Mouse (Mus musculus) kidney, embryonic 14.5 days (tissue): Measurements from ENCODE around the gene Dusp3. TPM values are rescaled to one million over a fixed set of nuclear protein-coding genes. Genes with fewer than 3 reads are reported as not detected.
A peak's percentile ranks its signal among the peaks of the same experiment; 100 is the strongest.
"Not testable (repeated sequence)": the region's sequence is repeated elsewhere in the genome, so short reads cannot be mapped to it uniquely, and the experiment has no call there.

Source experiments
- ATAC-seq: fragments of 200-750 bp; cut with Nextera tagmentation; 2 replicates; pipeline ENCODE4 v1.8.0; 2017; ENCODE audit warnings: moderate number of reproducible peaks, mild to moderate bottlenecking, moderate TSS enrichment, moderate library complexity; ENCODE audit not compliant: low FRiP score, low TSS enrichment
- H3K27ac ChIP-seq: fragments of 300-500 bp; sonication (generic); 2 replicates; pipeline ENCODE4 v1.5.1; 2014; ENCODE audit warnings: low read depth, mild to moderate bottlenecking, low read length, moderate library complexity, mixed read lengths
- H3K27me3 ChIP-seq: fragments of 300-500 bp; sonication (generic); 2 replicates; pipeline ENCODE4 v1.6.1; 2014; ENCODE audit warnings: mild to moderate bottlenecking, low read length; ENCODE audit not compliant: control insufficient read depth, insufficient read depth
- H3K36me3 ChIP-seq: fragments of 300-500 bp; sonication (generic); 2 replicates; pipeline ENCODE4 v1.6.1; 2014; ENCODE audit warnings: low read length, mixed read lengths; ENCODE audit not compliant: control insufficient read depth, insufficient read depth
- H3K4me1 ChIP-seq: fragments of 300-500 bp; sonication (generic); 2 replicates; pipeline ENCODE4 v1.6.1; 2014; ENCODE audit warnings: low read length, mixed read lengths; ENCODE audit not compliant: control insufficient read depth, insufficient read depth
- H3K4me2 ChIP-seq: fragments of 300-500 bp; sonication (generic); replicated peaks from 2 replicates; pipeline ENCODE4 v1.6.1; 2014; ENCODE audit warnings: low read depth, mild to moderate bottlenecking, low read length
- H3K4me3 ChIP-seq: fragments of 300-500 bp; sonication (generic); 2 replicates; pipeline ENCODE4 v1.5.1; 2014; ENCODE audit warnings: mild to moderate bottlenecking, low read length
- H3K9ac ChIP-seq: fragments of 300-500 bp; sonication (generic); 2 replicates; pipeline ENCODE4 v1.6.1; 2014; ENCODE audit warnings: low read depth, mild to moderate bottlenecking, low read length, moderate library complexity
- H3K9me3 ChIP-seq: fragments of 300-500 bp; sonication (generic); 2 replicates; pipeline ENCODE4 v1.6.1; 2016; ENCODE audit warnings: low read length; ENCODE audit not compliant: control insufficient read depth
- WGBS: fragments of 180-500 bp; shearing (Covaris S2); extraction: QIAGEN DNeasy Blood & Tissue Kit; methylation state at CpG from one replicate; pipeline ENCODE4 v1.1.7; 2014; 5-methylcytosine and 5-hydroxymethylcytosine counted together
- polyA plus RNA-seq: library from polyadenylated mRNA; unstranded; fragments of >200 nt; fragmentation: Nextera tagmentation; extraction: Ambion mirVana; gene quantifications from 2 replicates; pipeline ENCODE4 v1.2.1, GENCODE M21; 2014

Dusp3 gene
- polyA plus RNA-seq, 1 experiment from 2014 or later = 25.3 TPM

DNA sequence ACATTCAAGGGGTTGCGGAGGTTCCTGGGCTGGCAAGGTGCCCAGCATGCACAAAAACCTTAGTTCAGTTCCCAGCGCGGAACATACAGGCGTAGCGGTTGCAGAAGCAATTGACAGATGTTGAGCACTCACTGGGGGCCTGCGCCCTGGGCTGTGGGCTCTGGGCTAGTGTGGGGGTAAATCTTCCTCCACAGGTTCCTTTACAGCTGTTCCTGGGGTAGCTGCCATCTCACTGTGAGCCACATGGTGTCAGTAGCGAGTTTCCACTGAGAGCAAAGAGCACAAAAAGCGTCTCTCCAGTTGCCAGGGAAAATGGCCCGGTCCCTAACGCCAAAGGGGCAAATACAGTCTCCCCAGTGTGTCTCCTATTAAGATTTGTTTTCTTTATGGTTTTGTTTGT lies 823 bp downstream of the Dusp3 start:
- Histone ChIP-seq H3K4me1 (peaks cover 25% of the 10 kb centered on the region; the same call in 1 of the 2 replicates), H3K36me3 (peaks cover 3% of the 10 kb centered on the region; the same call in 1 of the 2 replicates), H3K4me3 (no peak overlapping the region), H3K9me3 (no peaks in the 10 kb centered on the region), H3K27ac (no peak overlapping the region), H3K9ac (no peak overlapping the region), H3K4me2 (no peak overlapping the region), H3K27me3 (peaks cover 8% of the 10 kb centered on the region; the same call in 1 of the 2 replicates)
- WGBS = 7% methylated on average over 10 of the region's 10 CpGs
- no peak; the same call in 1 of the 2 replicates for ATAC-seq

DNA sequence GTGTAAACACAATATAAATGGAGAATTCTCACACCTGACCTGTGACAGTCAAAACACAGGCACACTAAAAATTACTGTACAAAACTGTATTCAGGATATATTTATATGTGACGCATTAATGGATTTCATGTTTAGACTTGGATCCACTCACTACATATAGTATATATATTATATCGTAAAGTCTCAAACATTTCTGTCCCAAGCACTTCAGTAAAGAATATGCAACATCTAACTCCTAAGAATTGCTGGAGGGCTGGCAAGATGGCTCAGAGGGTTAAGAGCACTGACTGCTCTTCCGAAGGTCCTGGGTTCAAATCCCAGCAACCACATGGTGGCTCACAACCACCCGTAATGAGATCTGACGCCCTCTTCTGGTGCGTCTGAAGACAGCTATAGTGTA lies 1.4 kb downstream of the Dusp3 start:
- H3K27ac ChIP-seq, H3K4me2 ChIP-seq, H3K9ac ChIP-seq, ATAC-seq, H3K9me3 ChIP-seq, H3K27me3 ChIP-seq, H3K4me3 ChIP-seq, H3K36me3 ChIP-seq: not testable (repeated sequence)
- H3K4me1 ChIP-seq = peaks cover 25% of the 10 kb centered on the region; the same call in 1 of the 2 replicates
- WGBS = 55% methylated on average over 6 of the region's 6 CpGs

DNA sequence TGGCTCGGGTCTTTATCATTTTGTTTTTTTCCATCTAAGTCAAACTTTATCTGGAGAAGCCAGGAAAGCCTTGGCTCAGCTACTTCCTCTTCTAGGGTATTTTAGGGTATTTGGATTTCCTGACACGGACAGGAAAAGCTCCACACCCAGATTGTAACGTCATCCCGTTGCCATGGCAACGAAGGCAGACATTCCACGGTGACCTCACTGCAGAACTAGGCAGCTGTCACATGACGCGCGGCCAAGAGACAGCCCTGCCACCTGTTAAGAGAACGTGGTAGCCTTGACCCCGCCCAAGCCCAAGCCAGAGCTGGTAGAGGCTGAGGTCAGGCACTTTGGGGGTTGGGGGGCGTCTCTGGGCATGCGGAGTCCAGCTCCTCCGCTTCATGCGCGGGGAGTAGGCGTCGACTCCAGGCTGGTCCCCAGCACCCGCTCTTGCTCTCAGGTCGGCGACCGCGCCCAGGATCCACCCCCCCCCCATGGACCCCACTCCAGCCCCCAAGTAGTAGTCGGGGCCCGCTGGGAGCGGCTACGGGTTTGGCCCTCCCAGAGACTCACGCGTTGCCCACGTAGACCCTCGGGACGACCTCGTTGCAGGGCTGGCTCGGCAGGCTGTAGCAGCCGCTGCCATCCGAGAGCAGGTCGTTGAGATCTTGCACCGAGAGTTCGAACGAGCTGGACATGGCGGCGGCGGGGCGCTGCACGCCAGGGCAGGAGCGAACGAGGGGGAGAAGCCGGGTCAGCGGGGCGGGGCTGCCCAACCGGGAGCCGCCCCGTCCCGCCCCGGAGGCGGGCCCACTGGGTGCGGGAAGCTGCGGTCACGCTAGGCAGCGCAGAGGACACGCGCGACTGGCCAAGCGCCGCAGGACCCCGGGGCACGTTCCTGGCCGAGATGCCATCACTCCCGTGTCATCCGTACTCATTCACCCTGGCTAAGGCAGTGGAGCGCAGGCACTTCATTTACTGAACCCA lies 2.5 kb downstream of the Dusp3 start, which contains the start of gene Cfap97d1:
Cfap97d1 (plus strand) TSS at position 226 of the 972 bp plus-strand sequence.
- H3K4me3 ChIP-seq = peak within 1 kb of the TSS; percentile 67
- H3K27ac ChIP-seq = peak within 1 kb of the TSS; percentile 82
- H3K9ac ChIP-seq = peak within 1 kb of the TSS; percentile 73
- peak; percentile 86 for ATAC-seq
- WGBS = 2% methylated on average over 66 of the region's 71 CpGs
- H3K4me2 ChIP-seq = peak within 1 kb of the TSS; percentile 97
- no peaks in the 10 kb centered on the region for H3K9me3 ChIP-seq
- H3K36me3 ChIP-seq = peaks cover 3% of the 10 kb centered on the region; the same call in 1 of the 2 replicates
- peaks cover 25% of the 10 kb centered on the region; the same call in 1 of the 2 replicates for H3K4me1 ChIP-seq
- peaks cover 4% of the 10 kb centered on the region; the same call in 1 of the 2 replicates for H3K27me3 ChIP-seq

DNA sequence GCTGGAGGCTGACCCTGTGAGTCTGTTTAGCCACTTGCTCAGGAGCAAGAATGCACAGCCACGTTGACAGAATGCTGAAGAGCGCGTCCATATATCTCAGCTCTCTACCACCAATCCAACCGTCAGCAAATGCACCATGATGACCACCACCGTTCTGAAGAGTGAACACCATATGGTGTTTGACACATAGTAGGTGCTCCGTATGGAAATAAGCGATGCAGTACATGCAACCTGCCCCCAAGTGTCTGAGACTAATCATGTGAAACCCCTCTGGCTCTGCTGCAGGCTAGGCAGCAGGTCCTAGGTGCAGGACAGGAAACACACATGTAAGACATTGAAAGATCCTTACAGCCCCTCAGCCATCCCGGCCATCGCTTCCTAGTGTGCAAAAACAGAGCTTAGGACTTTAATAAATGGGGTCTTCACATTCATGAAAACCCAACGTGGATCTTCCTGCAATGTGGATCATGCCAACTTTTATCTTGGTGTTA lies 3.3 kb downstream of the Dusp3 start:
- peak overlapping the region; percentile 97 for H3K4me2 ChIP-seq
- H3K4me3 ChIP-seq = peak overlapping the region; percentile 12
- H3K36me3 ChIP-seq = peaks cover 3% of the 10 kb centered on the region; the same call in 1 of the 2 replicates
- 66% methylated on average over 10 of the region's 10 CpGs for WGBS
- H3K9ac ChIP-seq = no peak overlapping the region
- H3K27me3 ChIP-seq = peaks cover 4% of the 10 kb centered on the region; the same call in 1 of the 2 replicates
- H3K27ac ChIP-seq = peak overlapping the region; percentile 10
- no peaks in the 10 kb centered on the region for H3K9me3 ChIP-seq
- peaks cover 25% of the 10 kb centered on the region; the same call in 1 of the 2 replicates for H3K4me1 ChIP-seq
- no peak for ATAC-seq

DNA sequence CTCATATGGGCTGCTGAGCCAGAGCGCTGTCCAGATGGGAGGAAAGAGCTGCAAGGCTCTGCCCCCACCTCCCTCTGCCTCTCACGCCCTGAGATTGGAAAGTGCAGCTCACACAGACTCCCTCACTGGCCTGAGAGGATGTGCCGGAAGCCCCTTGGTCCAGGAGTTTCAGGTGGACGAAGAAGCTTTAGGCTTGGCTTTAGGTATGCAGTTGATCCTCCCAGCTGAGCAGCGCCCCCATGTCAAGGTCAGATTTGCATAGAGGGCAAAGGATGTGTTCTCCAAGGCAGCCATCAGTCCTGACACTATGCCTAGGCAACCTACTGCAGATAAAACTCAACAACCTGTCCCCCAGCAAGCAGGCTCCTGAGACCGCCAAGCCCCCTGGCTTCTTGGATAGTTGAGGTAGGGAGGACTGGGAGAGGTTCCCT lies 3.8 kb downstream of the Dusp3 start:
- ATAC-seq = no peak
- peak overlapping the region; percentile 97; the same call in 1 of the 2 replicates for H3K4me2 ChIP-seq
- H3K9me3 ChIP-seq = no peaks in the 10 kb centered on the region
- H3K9ac ChIP-seq = no peak overlapping the region
- H3K27ac ChIP-seq = peak overlapping the region; percentile 10; the same call in 1 of the 2 replicates
- peaks cover 3% of the 10 kb centered on the region; the same call in 1 of the 2 replicates for H3K36me3 ChIP-seq
- peak overlapping the region; percentile 12; the same call in 1 of the 2 replicates for H3K4me3 ChIP-seq
- H3K27me3 ChIP-seq = peaks cover 4% of the 10 kb centered on the region; the same call in 1 of the 2 replicates
- WGBS = 61% methylated on average over 6 of the region's 6 CpGs
- H3K4me1 ChIP-seq = peaks cover 29% of the 10 kb centered on the region; the same call in 1 of the 2 replicates

DNA sequence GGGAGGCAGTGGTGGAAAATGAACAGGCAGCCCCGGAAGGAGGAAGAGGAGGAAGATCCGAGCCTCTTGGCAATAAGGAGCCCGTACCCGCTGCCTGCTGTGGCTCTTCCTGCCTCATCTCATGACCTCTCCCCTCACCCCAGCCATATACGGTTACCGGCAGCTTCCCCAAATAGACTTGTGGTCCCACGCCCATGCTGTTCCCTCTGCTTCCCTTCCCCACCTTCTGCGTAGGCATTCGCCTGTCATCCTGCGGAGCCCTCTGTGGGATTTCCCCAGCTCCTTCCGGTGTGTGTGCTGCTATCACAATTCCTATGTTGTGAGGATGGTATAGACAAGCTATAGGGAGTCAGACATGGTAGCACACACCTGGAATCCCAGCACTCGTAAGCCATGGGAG lies 5.0 kb downstream of the Dusp3 start:
- 67% methylated on average over 12 of the region's 12 CpGs for WGBS
- no peak overlapping the region for H3K9ac ChIP-seq
- peaks cover 2% of the 10 kb centered on the region; the same call in 1 of the 2 replicates for H3K9me3 ChIP-seq
- H3K4me2 ChIP-seq = no peak overlapping the region
- H3K36me3 ChIP-seq = peaks cover 3% of the 10 kb centered on the region; the same call in 1 of the 2 replicates
- peaks cover under 1% of the 10 kb centered on the region; the same call in 1 of the 2 replicates for H3K27me3 ChIP-seq
- H3K4me3 ChIP-seq = no peak overlapping the region
- ATAC-seq = no peak
- H3K4me1 ChIP-seq = peaks cover 33% of the 10 kb centered on the region; the same call in 1 of the 2 replicates
- H3K27ac ChIP-seq = no peak overlapping the region

DNA sequence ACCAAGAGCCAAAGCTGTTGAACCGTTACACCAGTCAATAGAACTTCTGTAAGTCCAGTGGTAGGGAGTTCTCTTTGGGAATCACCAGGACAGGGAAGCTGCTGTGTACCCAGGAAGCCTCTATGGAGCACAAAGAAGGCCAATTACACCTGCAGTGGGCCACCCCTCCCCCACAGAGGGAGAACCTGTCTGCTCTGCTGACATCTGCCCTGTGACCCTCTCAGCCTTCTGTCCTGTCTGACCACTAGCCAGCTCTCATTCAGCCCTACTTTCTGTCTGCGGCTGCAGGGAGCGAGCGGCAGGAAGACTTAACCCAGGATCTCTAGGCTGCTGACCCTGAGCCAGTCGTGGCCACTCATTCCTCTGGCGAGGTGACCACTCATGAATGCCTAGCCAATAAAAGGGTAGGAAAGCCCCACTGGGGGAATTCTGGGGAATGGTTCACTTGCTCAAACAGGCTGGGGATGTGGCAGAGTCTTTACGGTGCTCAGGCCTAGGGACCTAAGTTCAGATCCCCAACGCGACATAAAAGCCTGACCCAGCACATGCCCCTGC lies 6.1 kb downstream of the Dusp3 start:
- ATAC-seq = no peak
- peaks cover 33% of the 10 kb centered on the region; the same call in 1 of the 2 replicates for H3K4me1 ChIP-seq
- 75% methylated on average over 9 of the region's 9 CpGs for WGBS

DNA sequence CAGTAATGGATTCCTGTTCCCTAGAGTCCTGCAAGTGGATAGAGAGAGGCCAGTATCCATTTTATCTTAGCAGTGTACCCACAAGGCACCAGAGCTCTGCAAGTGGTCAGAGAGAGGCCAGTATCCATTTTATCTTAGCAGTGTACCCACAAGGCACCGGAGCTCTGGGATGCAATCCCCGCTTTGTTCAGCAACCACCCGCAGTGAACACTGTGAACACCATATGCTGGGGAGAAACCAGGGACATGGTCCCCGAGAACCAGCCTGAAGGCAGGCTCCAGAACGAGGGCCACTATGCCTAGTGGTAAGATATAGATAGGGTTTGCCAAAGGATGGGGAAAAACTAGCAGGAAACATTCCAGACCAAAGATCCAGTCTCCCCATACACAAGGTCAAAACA lies 7.7 kb downstream of the Dusp3 start:
- Histone ChIP-seq H3K4me3 (no peak overlapping the region), H3K27ac (no peak overlapping the region), H3K4me1 (peaks cover 32% of the 10 kb centered on the region; the same call in 1 of the 2 replicates), H3K9me3 (peaks cover 2% of the 10 kb centered on the region; the same call in 1 of the 2 replicates), H3K4me2 (no peak overlapping the region), H3K36me3 (peaks cover 3% of the 10 kb centered on the region; the same call in 1 of the 2 replicates), H3K9ac (no peak overlapping the region), H3K27me3 (no peaks in the 10 kb centered on the region)
- no peak for ATAC-seq
- 93% methylated on average over 5 of the region's 5 CpGs for WGBS

More for the DNA sequence above, 6.1 kb downstream of the Dusp3 start:
- Histone ChIP-seq H3K4me2 (no peak overlapping the region), H3K9me3 (peaks cover 2% of the 10 kb centered on the region; the same call in 1 of the 2 replicates), H3K4me3 (no peak overlapping the region), H3K9ac (no peak overlapping the region), H3K27ac (no peak overlapping the region), H3K27me3 (no peaks in the 10 kb centered on the region), H3K36me3 (peaks cover 3% of the 10 kb centered on the region; the same call in 1 of the 2 replicates)
